Mouse (Mus musculus) hindbrain, embryonic 10.5 days (tissue): ENCODE data around the gene Syt14. TPM values are rescaled to one million over a fixed set of nuclear protein-coding genes. Genes with fewer than 3 reads are reported as not detected.

Experiments used
- DNase-seq: peaks from one replicate; pipeline ENCODE4 v3.0.0-alpha.2; 2017; ENCODE audit warnings: low spot score
- H3K27ac ChIP-seq: fragments of 300-500 bp; sonication (generic); 2 replicates; pipeline ENCODE4 v1.5.1; 2016; ENCODE audit warnings: mild to moderate bottlenecking, moderate library complexity
- H3K27me3 ChIP-seq: fragments of 300-500 bp; sonication (generic); 2 replicates; pipeline ENCODE4 v1.6.1; 2016; ENCODE audit warnings: mild to moderate bottlenecking; ENCODE audit not compliant: poor library complexity, insufficient read depth, severe bottlenecking
- H3K36me3 ChIP-seq: fragments of 300-500 bp; sonication (generic); 2 replicates; pipeline ENCODE4 v1.6.1; 2016; ENCODE audit warnings: mild to moderate bottlenecking, moderate library complexity
- H3K4me1 ChIP-seq: fragments of 300-500 bp; sonication (generic); replicated peaks from 2 replicates; pipeline ENCODE4 v1.6.1; 2016; ENCODE audit warnings: mild to moderate bottlenecking
- H3K4me3 ChIP-seq: fragments of 300-500 bp; sonication (generic); 2 replicates; pipeline ENCODE4 v1.5.1; 2016; ENCODE audit warnings: mild to moderate bottlenecking, moderate library complexity
- H3K9me3 ChIP-seq: fragments of 300-500 bp; sonication (generic); 2 replicates; pipeline ENCODE4 v1.6.1; 2016; ENCODE audit warnings: mild to moderate bottlenecking, moderate library complexity
- WGBS: fragments of 180-500 bp; shearing (Covaris S2); methylation state at CpG from one replicate; pipeline ENCODE4 v1.1.7; 2016; 5-methylcytosine and 5-hydroxymethylcytosine counted together
- polyA plus RNA-seq: library from polyadenylated mRNA; unstranded; fragments of >200 nt; fragmentation: Nextera tagmentation; extraction: Ambion mirVana; gene quantifications from 2 replicates; pipeline ENCODE4 v1.2.1, GENCODE M21; 2016

Gene Syt14
- polyA plus RNA-seq, 1 experiment from 2014 or later = 4.6 TPM

DNA sequence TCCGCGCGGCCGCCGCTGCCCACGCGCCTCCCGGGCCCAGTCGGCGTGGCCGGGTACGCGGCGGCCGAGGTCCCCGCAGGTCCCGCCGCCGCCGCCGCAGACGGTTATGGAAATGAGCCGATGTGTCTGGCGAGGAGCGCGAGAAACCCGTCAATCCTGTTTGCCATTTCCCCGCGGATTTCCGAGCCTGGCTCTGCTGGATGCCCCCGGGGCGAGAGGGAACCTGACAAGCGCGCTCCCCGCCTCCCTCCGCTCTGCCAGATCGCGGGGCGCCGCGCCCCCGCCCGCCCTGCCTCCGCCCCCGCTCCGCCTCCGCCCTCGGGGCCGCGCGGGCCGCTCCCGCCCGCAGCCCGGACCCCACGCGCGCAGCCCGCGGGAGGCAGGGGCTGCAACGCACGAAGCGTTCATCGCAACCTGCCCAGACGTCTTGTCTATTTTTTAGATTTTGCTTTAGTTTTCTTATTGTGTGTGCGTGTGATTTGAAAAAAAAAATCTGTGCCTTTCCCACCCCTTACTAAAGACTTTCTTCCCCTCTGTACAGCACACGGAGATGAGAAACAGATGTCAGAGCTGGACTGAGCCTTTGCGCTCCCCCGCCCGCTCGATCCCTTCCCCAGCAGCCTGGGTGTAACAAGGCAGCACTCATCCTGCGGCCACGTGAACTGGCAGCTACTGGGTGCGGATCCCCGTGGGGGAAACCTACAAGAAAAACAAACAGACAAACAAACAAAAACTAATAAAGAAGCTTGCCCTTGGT, 179.9 kb downstream of the Syt14 start, which contains the start of gene Sertad4:
TSS of gene Sertad4 (minus strand) at position 283 of the 757 bp plus-strand sequence.
- H3K27me3 ChIP-seq = peaks cover 93% of the 10 kb centered on the region
- H3K27ac ChIP-seq = peak within 1 kb of the TSS; percentile 95
- peaks cover 54% of the 10 kb centered on the region for H3K4me1 ChIP-seq
- DNase-seq = peak; percentile 80
- peak within 1 kb of the TSS; percentile 85 for H3K4me3 ChIP-seq
- H3K36me3 ChIP-seq = no peaks in the 10 kb centered on the region
- under 1% methylated on average over 75 of the region's 75 CpGs for WGBS
- H3K9me3 ChIP-seq = no peaks in the 10 kb centered on the region

DNA sequence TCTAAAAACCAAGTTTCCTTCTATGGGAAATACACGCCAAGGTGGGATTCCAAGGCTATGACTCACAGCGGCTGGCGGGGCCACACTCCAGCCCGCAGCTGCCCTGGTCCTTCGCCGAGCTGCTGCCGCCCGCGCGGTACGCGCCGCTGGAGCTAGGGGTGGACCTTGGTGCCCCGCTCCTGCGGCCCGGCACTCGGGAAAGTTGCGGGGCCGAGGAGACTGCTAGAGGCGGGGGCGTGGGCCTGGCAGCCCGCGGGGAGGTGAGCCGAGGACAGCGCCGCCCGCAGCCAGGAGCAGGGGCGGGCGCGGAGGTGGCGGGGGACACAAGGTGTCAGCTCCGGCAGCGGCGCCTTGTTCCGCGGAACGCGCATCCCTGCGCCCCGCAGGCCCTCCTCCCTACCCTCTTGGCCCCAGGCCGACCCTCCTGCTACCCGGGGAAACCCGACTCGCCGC, 180.7 kb downstream of the Syt14 start:
- H3K36me3 ChIP-seq = 0 out of 2 replicates have a peak, but pooled peaks cover under 1% of the 10 kb centered on the region
- H3K27me3 ChIP-seq = peaks cover 95% of the 10 kb centered on the region
- DNase-seq = peak; percentile 72
- H3K4me3 ChIP-seq = peak overlapping the region; percentile 85
- H3K9me3 ChIP-seq = no peaks in the 10 kb centered on the region
- peak overlapping the region; percentile 95 for H3K27ac ChIP-seq
- peaks cover 56% of the 10 kb centered on the region for H3K4me1 ChIP-seq
- WGBS = under 1% methylated on average over 45 of the region's 45 CpGs

DNA sequence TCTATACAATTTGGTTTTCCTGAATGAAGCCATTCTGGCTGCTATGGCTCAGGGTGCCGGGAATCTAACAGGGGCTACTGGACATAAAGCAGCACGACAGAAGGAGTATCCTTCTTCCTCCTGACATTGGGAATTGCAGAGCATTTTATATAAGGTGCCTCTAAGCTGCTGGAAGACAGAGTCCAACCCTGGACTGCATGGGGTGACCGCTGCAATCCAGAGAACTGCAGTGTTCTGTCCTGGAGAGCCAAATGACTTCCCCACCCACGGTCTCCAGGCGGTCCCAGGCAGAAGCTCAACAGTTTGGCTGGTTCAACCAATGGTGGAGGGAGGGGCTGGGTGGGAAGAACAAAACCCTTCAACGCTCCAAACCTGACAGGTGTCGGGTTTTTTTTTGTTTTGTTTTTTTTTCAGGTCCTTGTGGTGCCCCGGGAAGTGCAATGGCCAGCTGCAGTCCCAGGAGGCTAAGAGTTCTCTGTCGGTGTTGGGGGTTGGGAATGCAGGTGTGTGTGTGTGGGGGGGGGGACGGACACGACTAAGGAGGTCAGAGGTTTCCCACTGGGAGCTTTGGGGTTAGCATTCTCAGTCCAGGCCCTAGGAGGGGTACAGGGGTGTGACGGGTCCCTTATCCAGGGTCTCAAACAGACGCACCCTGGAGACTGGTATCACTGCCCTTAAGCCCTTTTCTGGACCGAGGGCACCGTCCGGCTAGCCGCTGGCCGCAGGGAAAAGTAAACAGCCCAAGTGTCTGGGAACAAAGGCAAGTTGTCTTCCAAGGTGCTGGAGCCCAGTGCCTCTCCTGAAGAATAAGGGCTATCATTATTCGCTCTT, 181.4 kb downstream of the Syt14 start:
- Histone ChIP-seq H3K36me3 (peaks cover 6% of the 10 kb centered on the region), H3K4me1 (peaks cover 56% of the 10 kb centered on the region), H3K27ac (peak overlapping the region; percentile 95), H3K9me3 (no peaks in the 10 kb centered on the region), H3K4me3 (peak overlapping the region; percentile 85), H3K27me3 (peaks cover 98% of the 10 kb centered on the region)
- 2% methylated on average over 19 of the region's 19 CpGs for WGBS
- peak; percentile 19 for DNase-seq

DNA sequence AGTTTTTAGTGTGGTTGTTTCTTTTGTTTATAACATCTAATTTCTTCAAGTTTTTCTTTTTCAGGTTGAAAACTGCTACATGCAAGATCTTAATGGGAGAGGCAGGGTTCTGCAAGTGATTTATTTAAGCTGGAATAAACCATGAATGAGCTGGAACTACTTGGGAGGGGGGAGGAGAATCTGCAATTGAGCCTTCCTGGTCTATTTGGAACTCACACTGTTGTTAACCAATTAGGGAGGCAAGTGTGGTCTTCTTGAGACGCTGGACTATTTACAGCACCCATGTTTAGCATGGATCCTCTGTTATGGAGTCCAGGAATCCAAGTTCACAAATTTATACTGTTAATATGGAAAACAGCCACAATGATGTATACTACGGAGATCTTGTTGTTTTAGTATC, 182.1 kb downstream of the Syt14 start:
- Histone ChIP-seq H3K36me3 (peaks cover 13% of the 10 kb centered on the region), H3K4me1 (peaks cover 58% of the 10 kb centered on the region), H3K9me3 (0 out of 2 replicates have a peak, but pooled peaks cover 3% of the 10 kb centered on the region), H3K27ac (no peak overlapping the region), H3K27me3 (peaks cover 98% of the 10 kb centered on the region), H3K4me3 (peak overlapping the region; percentile 85; the same call in 1 of the 2 replicates)
- WGBS = 51% methylated on average over 2 of the region's 2 CpGs
- no peak for DNase-seq

DNA sequence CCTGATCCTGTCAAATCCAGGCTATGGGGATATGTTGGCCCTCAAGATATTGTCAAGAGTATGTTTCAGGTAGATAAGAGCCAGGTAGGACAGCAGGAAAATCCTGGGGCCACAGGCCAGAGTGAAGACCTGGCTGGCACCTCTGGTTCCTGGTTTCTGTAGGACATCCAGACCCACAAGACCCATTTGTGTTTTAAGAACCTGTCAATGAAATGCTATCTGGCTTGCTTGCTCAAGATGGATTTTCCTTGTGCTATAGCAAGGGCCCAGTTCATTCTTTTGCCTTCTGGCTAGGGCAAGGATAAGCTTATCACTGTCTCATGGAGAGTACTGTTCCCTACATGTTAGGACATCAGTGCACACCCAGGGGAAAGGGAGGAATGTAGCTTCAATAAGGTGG, 183.5 kb downstream of the Syt14 start:
- H3K9me3 ChIP-seq = 0 out of 2 replicates have a peak, but pooled peaks cover 3% of the 10 kb centered on the region
- DNase-seq = no peak
- peaks cover 21% of the 10 kb centered on the region for H3K36me3 ChIP-seq
- H3K27me3 ChIP-seq = peaks cover 93% of the 10 kb centered on the region
- no peak overlapping the region for H3K27ac ChIP-seq
- H3K4me1 ChIP-seq = peaks cover 67% of the 10 kb centered on the region
- H3K4me3 ChIP-seq = no peak overlapping the region

DNA sequence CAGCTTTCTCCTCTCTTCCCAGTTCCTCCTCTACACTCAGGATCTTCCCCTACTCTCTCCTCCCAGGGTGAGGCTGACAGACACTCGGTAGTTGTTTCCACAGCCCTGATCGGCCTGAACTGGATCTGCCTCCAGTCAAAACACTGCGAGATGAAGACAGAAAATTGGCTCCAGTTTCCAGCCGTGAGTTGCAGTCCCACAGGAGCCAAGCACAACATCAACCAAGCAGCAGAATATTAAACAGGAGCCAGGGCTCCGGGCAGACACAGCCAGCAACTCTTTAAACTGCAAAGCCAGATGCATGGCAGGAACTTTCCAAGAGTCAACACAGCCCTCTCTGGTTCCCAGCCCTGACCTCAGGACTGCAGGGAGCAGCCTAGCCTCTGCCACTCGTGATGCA, 183.9 kb downstream of the Syt14 start:
- peak overlapping the region; percentile 72 for H3K27ac ChIP-seq
- WGBS = 7% methylated on average over 6 of the region's 6 CpGs
- peaks cover 91% of the 10 kb centered on the region for H3K27me3 ChIP-seq

DNA sequence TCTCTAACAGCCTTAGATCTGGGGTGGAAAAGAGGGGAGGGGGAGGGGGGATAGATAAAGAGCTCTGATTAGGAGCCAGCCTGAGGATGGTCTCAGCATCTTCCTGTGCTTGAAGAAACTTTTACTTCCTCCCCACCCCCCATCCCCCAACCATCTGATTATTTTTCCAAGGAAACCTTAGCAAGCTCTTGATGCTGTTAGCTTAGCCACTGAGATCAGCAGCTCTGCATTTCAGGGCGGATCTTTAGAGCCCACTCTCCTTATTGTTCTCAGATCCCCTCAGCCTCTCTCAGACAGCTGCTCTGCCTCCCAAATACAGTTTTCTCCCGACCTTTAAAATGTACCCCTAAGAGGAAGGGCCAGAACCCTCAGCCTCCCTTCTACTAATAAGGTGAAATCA, 184.4 kb downstream of the Syt14 start:
- 1% methylated on average over 2 of the region's 2 CpGs for WGBS

More for the DNA sequence above, 183.9 kb downstream of the Syt14 start:
- Histone ChIP-seq H3K9me3 (0 out of 2 replicates have a peak, but pooled peaks cover 3% of the 10 kb centered on the region), H3K4me1 (peaks cover 71% of the 10 kb centered on the region), H3K4me3 (peak overlapping the region; percentile 27; the same call in 1 of the 2 replicates), H3K36me3 (peaks cover 23% of the 10 kb centered on the region)
- DNase-seq = peak; percentile 38

DNA sequence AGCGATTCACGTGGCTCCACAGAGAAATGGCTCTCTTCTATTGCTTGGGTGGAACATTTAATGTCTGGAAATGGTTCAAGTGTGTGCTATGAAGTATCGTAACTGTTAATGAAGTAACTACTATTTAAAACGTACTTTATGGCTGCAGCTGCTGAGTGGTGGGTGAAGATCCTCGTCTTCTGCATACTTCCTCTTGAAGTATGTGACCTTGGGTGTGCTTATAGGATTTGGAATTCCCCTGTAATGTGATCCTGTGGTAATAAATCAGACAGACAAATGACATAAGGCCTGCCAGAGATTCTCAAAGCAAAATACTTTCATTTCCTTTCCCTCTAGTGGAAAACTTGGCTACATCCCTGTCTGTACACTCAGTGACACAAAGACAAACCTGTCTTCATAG, 186.0 kb downstream of the Syt14 start:
- H3K27ac ChIP-seq = no peak overlapping the region
- 0 out of 2 replicates have a peak, but pooled peaks cover 3% of the 10 kb centered on the region for H3K9me3 ChIP-seq
- H3K4me3 ChIP-seq = no peak overlapping the region
- 86% methylated on average over 5 of the region's 5 CpGs for WGBS
- DNase-seq = no peak
- peaks cover 69% of the 10 kb centered on the region for H3K4me1 ChIP-seq
- peaks cover 92% of the 10 kb centered on the region for H3K27me3 ChIP-seq
- peaks cover 27% of the 10 kb centered on the region for H3K36me3 ChIP-seq

More for the DNA sequence above, 184.4 kb downstream of the Syt14 start:
- Histone ChIP-seq H3K36me3 (peaks cover 27% of the 10 kb centered on the region), H3K27ac (peak overlapping the region; percentile 72), H3K4me3 (peak overlapping the region; percentile 27; the same call in 1 of the 2 replicates), H3K9me3 (0 out of 2 replicates have a peak, but pooled peaks cover 3% of the 10 kb centered on the region), H3K27me3 (peaks cover 91% of the 10 kb centered on the region), H3K4me1 (peaks cover 71% of the 10 kb centered on the region)
- no peak for DNase-seq

DNA sequence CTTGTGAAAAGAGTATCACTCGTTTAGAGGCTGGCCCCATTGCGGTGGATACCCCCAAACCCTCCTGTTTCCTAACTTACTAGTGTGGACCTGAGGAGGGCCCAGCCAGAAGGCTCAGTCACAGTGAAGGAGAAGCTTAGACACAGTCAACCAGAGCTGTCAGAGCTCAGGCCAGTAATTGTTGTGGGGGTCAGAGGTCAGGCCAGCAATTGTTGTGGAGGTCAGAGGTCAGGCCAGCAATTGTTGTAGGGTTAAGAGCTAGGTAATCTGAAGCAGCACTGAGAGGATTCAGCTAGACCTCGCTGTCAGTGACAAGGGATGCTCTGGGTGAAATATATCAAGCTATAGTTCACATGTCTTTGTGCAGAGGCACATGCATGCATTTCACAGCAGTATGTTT, 188.3 kb downstream of the Syt14 start:
- Histone ChIP-seq H3K4me1 (peaks cover 51% of the 10 kb centered on the region), H3K27me3 (peaks cover 87% of the 10 kb centered on the region), H3K4me3 (no peak overlapping the region), H3K9me3 (0 out of 2 replicates have a peak, but pooled peaks cover 3% of the 10 kb centered on the region), H3K36me3 (peaks cover 27% of the 10 kb centered on the region), H3K27ac (no peak overlapping the region)
- WGBS = 18% methylated on average over 3 of the region's 3 CpGs
- peak; percentile 81 for DNase-seq

Other genes starting within 250 kb of the Syt14 start
- 12.7 and 15.5 TPM in 2 replicates for gene Sertad4, start 180.0 kb downstream of the Syt14 start, polyA plus RNA-seq
- gene Diexf, start 94.5 kb upstream of the Syt14 start, polyA plus RNA-seq = 7.0 and 9.3 TPM in 2 replicates
- gene Irf6, start 117.3 kb upstream of the Syt14 start, polyA plus RNA-seq = 3.7 and 4.9 TPM in 2 replicates
- 13.8 and 17.7 TPM in 2 replicates for gene A130010J15Rik, start 132.3 kb upstream of the Syt14 start, polyA plus RNA-seq
- gene Traf3ip3, start 165.9 kb upstream of the Syt14 start, polyA plus RNA-seq = 1.5 and 1.8 TPM in 2 replicates
- gene Lamb3, start 171.9 kb upstream of the Syt14 start, polyA plus RNA-seq = 0.37 and 0.46 TPM in 2 replicates
- gene Hsd11b1, start 228.3 kb upstream of the Syt14 start, polyA plus RNA-seq = not detected in 2 replicates
- gene G0s2, start 237.4 kb upstream of the Syt14 start, polyA plus RNA-seq = 5.6 and 7.6 TPM in 2 replicates